Mouse (Mus musculus) cerebellum, adult 2 months (tissue): ENCODE results near the gene Inpp5d.

Experiments
- CTCF ChIP-seq: fragments of 200-500 bp; IDR thresholded peaks from 2 replicates; pipeline ENCODE4 v1.5.1; 2011; ENCODE audit warnings: low read depth, mild to moderate bottlenecking, control low read depth, low read length, moderate library complexity, borderline replicate concordance; ENCODE audit not compliant: insufficient read depth
- POLR2A ChIP-seq: fragments of 200-500 bp; IDR thresholded peaks from 2 replicates; pipeline ENCODE4 v1.6.1; 2011; ENCODE audit warnings: low read length, control low read depth, borderline replicate concordance; ENCODE audit not compliant: insufficient read depth

GRCm38 (mm10) chr1:87696358-87696757 lies 76.2 kb downstream of the Inpp5d start:
- no peak for TF ChIP-seq POLR2A
- TF ChIP-seq CTCF = no peak
